Mouse (Mus musculus): ENCODE data around the gene Gm3173. TPM values are rescaled to one million over a fixed set of nuclear protein-coding genes. Genes with fewer than 3 reads are reported as not detected.
"Not testable (repeated sequence)": the region's sequence is repeated elsewhere in the genome, so short reads cannot be mapped to it uniquely, and the experiment has no call there.

The Gm3173 gene
- polyA plus RNA-seq (2014; fragmentation: Nextera tagmentation; extraction: Ambion mirVana): not detected in 2 replicates

- not testable (repeated sequence) for H3K27ac ChIP-seq (ENCODE audit: low read depth, low read length); H3K9ac ChIP-seq (ENCODE audit: low read length); H3K4me1 ChIP-seq (ENCODE audit: control insufficient read depth, insufficient read depth, low read length); H3K4me3 ChIP-seq (ENCODE audit: low read depth, low read length); DNase-seq (ENCODE audit: low spot score); H3K27me3 ChIP-seq (ENCODE audit: control insufficient read depth, insufficient read depth, low read length); H3K9me3 ChIP-seq (ENCODE audit: control insufficient read depth, low read length); H3K4me2 ChIP-seq (ENCODE audit: low read depth); H3K36me3 ChIP-seq (ENCODE audit: control insufficient read depth, insufficient read depth, low read length); ATAC-seq (ENCODE audit: insufficient read depth, low FRiP score, low TSS enrichment)
Observed at GRCm38 (mm10) chr14:4430692-4431091, at the start of gene Gm3173. Gm3173 (plus strand) TSS chr14:4430992.

- H3K27me3 ChIP-seq (ENCODE audit: control insufficient read depth, insufficient read depth, low read length); H3K9me3 ChIP-seq (ENCODE audit: control insufficient read depth, low read length); H3K4me3 ChIP-seq (ENCODE audit: low read depth, low read length); H3K27ac ChIP-seq (ENCODE audit: low read depth, low read length); H3K4me1 ChIP-seq (ENCODE audit: control insufficient read depth, insufficient read depth, low read length); H3K4me2 ChIP-seq (ENCODE audit: low read depth); H3K36me3 ChIP-seq (ENCODE audit: control insufficient read depth, insufficient read depth, low read length); ATAC-seq (ENCODE audit: insufficient read depth, low FRiP score, low TSS enrichment); H3K9ac ChIP-seq (ENCODE audit: low read length); DNase-seq (ENCODE audit: low spot score): not testable (repeated sequence)
Observed at GRCm38 (mm10) chr14:4385606-4386005, 45.2 kb upstream of the Gm3173 start.

GRCm38 (mm10) chr14:4392841-4393530 lies 37.8 kb upstream of the Gm3173 start:
- H3K4me3 ChIP-seq (ENCODE audit: low read depth, low read length); H3K4me2 ChIP-seq (ENCODE audit: low read depth); H3K27me3 ChIP-seq (ENCODE audit: control insufficient read depth, insufficient read depth, low read length); H3K9ac ChIP-seq (ENCODE audit: low read length); H3K9me3 ChIP-seq (ENCODE audit: control insufficient read depth, low read length); H3K36me3 ChIP-seq (ENCODE audit: control insufficient read depth, insufficient read depth, low read length); DNase-seq (ENCODE audit: low spot score); ATAC-seq (ENCODE audit: insufficient read depth, low FRiP score, low TSS enrichment); H3K4me1 ChIP-seq (ENCODE audit: control insufficient read depth, insufficient read depth, low read length); H3K27ac ChIP-seq (ENCODE audit: low read depth, low read length): not testable (repeated sequence)
- WGBS: 86% methylated on average over 3 of the region's 6 CpGs

- not testable (repeated sequence) for H3K9ac ChIP-seq (ENCODE audit: low read length); ATAC-seq (ENCODE audit: insufficient read depth, low FRiP score, low TSS enrichment); H3K4me3 ChIP-seq (ENCODE audit: low read depth, low read length); H3K27me3 ChIP-seq (ENCODE audit: control insufficient read depth, insufficient read depth, low read length); H3K27ac ChIP-seq (ENCODE audit: low read depth, low read length); H3K4me1 ChIP-seq (ENCODE audit: control insufficient read depth, insufficient read depth, low read length); H3K9me3 ChIP-seq (ENCODE audit: control insufficient read depth, low read length); DNase-seq (ENCODE audit: low spot score); H3K36me3 ChIP-seq (ENCODE audit: control insufficient read depth, insufficient read depth, low read length); H3K4me2 ChIP-seq (ENCODE audit: low read depth)
- whole genome bisulfite sequencing: 91% methylated on average over 2 of the region's 3 CpGs
Observed at GRCm38 (mm10) chr14:4397226-4397625, 33.6 kb upstream of the Gm3173 start, which contains the start of gene Gm3159. Gm3159 (plus strand) TSS chr14:4397526.

GRCm38 (mm10) chr14:4398624-4399023 lies 32.2 kb upstream of the Gm3173 start:
- H3K9me3 ChIP-seq (ENCODE audit: control insufficient read depth, low read length); ATAC-seq (ENCODE audit: insufficient read depth, low FRiP score, low TSS enrichment); H3K9ac ChIP-seq (ENCODE audit: low read length); H3K27ac ChIP-seq (ENCODE audit: low read depth, low read length); H3K27me3 ChIP-seq (ENCODE audit: control insufficient read depth, insufficient read depth, low read length); H3K4me3 ChIP-seq (ENCODE audit: low read depth, low read length); H3K36me3 ChIP-seq (ENCODE audit: control insufficient read depth, insufficient read depth, low read length); H3K4me2 ChIP-seq (ENCODE audit: low read depth); DNase-seq (ENCODE audit: low spot score); H3K4me1 ChIP-seq (ENCODE audit: control insufficient read depth, insufficient read depth, low read length): not testable (repeated sequence)

- not testable (repeated sequence) for H3K9ac ChIP-seq (ENCODE audit: low read length); H3K27me3 ChIP-seq (ENCODE audit: control insufficient read depth, insufficient read depth, low read length); H3K36me3 ChIP-seq (ENCODE audit: control insufficient read depth, insufficient read depth, low read length); H3K4me1 ChIP-seq (ENCODE audit: control insufficient read depth, insufficient read depth, low read length); DNase-seq (ENCODE audit: low spot score); H3K4me3 ChIP-seq (ENCODE audit: low read depth, low read length); H3K9me3 ChIP-seq (ENCODE audit: control insufficient read depth, low read length); H3K4me2 ChIP-seq (ENCODE audit: low read depth); ATAC-seq (ENCODE audit: insufficient read depth, low FRiP score, low TSS enrichment); H3K27ac ChIP-seq (ENCODE audit: low read depth, low read length)
- 91% methylated on average over 5 of the region's 5 CpGs for WGBS
Observed at GRCm38 (mm10) chr14:4400115-4400789, 30.5 kb upstream of the Gm3173 start.

GRCm38 (mm10) chr14:4401245-4401644 lies 29.5 kb upstream of the Gm3173 start:
- not testable (repeated sequence) for H3K27ac ChIP-seq (ENCODE audit: low read depth, low read length); H3K4me1 ChIP-seq (ENCODE audit: control insufficient read depth, insufficient read depth, low read length); H3K9ac ChIP-seq (ENCODE audit: low read length); H3K36me3 ChIP-seq (ENCODE audit: control insufficient read depth, insufficient read depth, low read length); H3K27me3 ChIP-seq (ENCODE audit: control insufficient read depth, insufficient read depth, low read length); H3K9me3 ChIP-seq (ENCODE audit: control insufficient read depth, low read length); DNase-seq (ENCODE audit: low spot score); ATAC-seq (ENCODE audit: insufficient read depth, low FRiP score, low TSS enrichment); H3K4me3 ChIP-seq (ENCODE audit: low read depth, low read length); H3K4me2 ChIP-seq (ENCODE audit: low read depth)
- WGBS: 76% methylated on average over 5 of the region's 5 CpGs

- not testable (repeated sequence) for H3K4me3 ChIP-seq (ENCODE audit: low read depth, low read length); H3K4me1 ChIP-seq (ENCODE audit: control insufficient read depth, insufficient read depth, low read length); H3K4me2 ChIP-seq (ENCODE audit: low read depth); H3K36me3 ChIP-seq (ENCODE audit: control insufficient read depth, insufficient read depth, low read length); DNase-seq (ENCODE audit: low spot score); H3K27me3 ChIP-seq (ENCODE audit: control insufficient read depth, insufficient read depth, low read length); H3K9ac ChIP-seq (ENCODE audit: low read length); H3K9me3 ChIP-seq (ENCODE audit: control insufficient read depth, low read length); ATAC-seq (ENCODE audit: insufficient read depth, low FRiP score, low TSS enrichment); H3K27ac ChIP-seq (ENCODE audit: low read depth, low read length)
Observed at GRCm38 (mm10) chr14:4403840-4404239, 27.0 kb upstream of the Gm3173 start.

- not testable (repeated sequence) for H3K4me1 ChIP-seq (ENCODE audit: control insufficient read depth, insufficient read depth, low read length); H3K36me3 ChIP-seq (ENCODE audit: control insufficient read depth, insufficient read depth, low read length); H3K4me2 ChIP-seq (ENCODE audit: low read depth); H3K9me3 ChIP-seq (ENCODE audit: control insufficient read depth, low read length); H3K4me3 ChIP-seq (ENCODE audit: low read depth, low read length); H3K9ac ChIP-seq (ENCODE audit: low read length); H3K27ac ChIP-seq (ENCODE audit: low read depth, low read length); DNase-seq (ENCODE audit: low spot score); ATAC-seq (ENCODE audit: insufficient read depth, low FRiP score, low TSS enrichment); H3K27me3 ChIP-seq (ENCODE audit: control insufficient read depth, insufficient read depth, low read length)
- WGBS: 50% methylated on average over 1 of the region's 1 CpGs
Observed at GRCm38 (mm10) chr14:4409939-4410338, 20.9 kb upstream of the Gm3173 start.

Data from neural tube, embryonic 11.5 days (tissue).